Mouse (Mus musculus) neural tube, embryonic 13.5 days (tissue): ENCODE data around the gene Rundc1. TPM values are rescaled to one million over a fixed set of nuclear protein-coding genes. Genes with fewer than 3 reads are reported as not detected.
"Not testable (repeated sequence)": the region's sequence is repeated elsewhere in the genome, so short reads cannot be mapped to it uniquely, and the experiment has no call there.

ENCODE experiments used
- ATAC-seq: fragments of 200-750 bp; cut with Nextera tagmentation; 2 replicates; pipeline ENCODE4 v1.8.0; 2017; ENCODE audit warnings: low read depth, mild to moderate bottlenecking, moderate TSS enrichment, moderate library complexity
- H3K27ac ChIP-seq: fragments of 300-500 bp; sonication (generic); replicated peaks from 2 replicates; pipeline ENCODE4 v1.5.1; 2015; ENCODE audit warnings: moderate library complexity, mild to moderate bottlenecking, inconsistent platforms
- H3K27me3 ChIP-seq: fragments of 300-500 bp; sonication (generic); 2 replicates; pipeline ENCODE4 v1.6.1; 2015; ENCODE audit warnings: mild to moderate bottlenecking, inconsistent platforms
- H3K36me3 ChIP-seq: fragments of 300-500 bp; sonication (generic); 2 replicates; pipeline ENCODE4 v1.6.1; 2015; ENCODE audit warnings: mild to moderate bottlenecking, inconsistent platforms
- H3K4me1 ChIP-seq: fragments of 300-500 bp; sonication (generic); replicated peaks from 2 replicates; pipeline ENCODE4 v1.6.1; 2015; ENCODE audit warnings: inconsistent platforms
- H3K4me2 ChIP-seq: fragments of 300-500 bp; sonication (generic); 2 replicates; pipeline ENCODE4 v1.6.1; 2015; ENCODE audit warnings: inconsistent platforms, mild to moderate bottlenecking, moderate library complexity
- H3K4me3 ChIP-seq: fragments of 300-500 bp; sonication (generic); 2 replicates; pipeline ENCODE4 v1.5.1; 2015; ENCODE audit warnings: mild to moderate bottlenecking, inconsistent platforms
- H3K9ac ChIP-seq: fragments of 300-500 bp; sonication (generic); 2 replicates; pipeline ENCODE4 v1.6.1; 2015; ENCODE audit warnings: moderate library complexity, mild to moderate bottlenecking, inconsistent platforms
- H3K9me3 ChIP-seq: fragments of 300-500 bp; sonication (generic); 2 replicates; pipeline ENCODE4 v1.6.1; 2016; ENCODE audit warnings: inconsistent platforms
- WGBS: fragments of 180-500 bp; shearing (Covaris S2); methylation state at CpG from one replicate; pipeline ENCODE4 v1.1.7; 2015; 5-methylcytosine and 5-hydroxymethylcytosine counted together
- polyA plus RNA-seq: library from polyadenylated mRNA; unstranded; fragments of >200 nt; fragmentation: Nextera tagmentation; extraction: Ambion mirVana; gene quantifications from 2 replicates; pipeline ENCODE4 v1.2.1, GENCODE M21; 2015

Rundc1 gene
- polyA plus RNA-seq, 1 experiment from 2014 or later, result 25.5 TPM

DNA sequence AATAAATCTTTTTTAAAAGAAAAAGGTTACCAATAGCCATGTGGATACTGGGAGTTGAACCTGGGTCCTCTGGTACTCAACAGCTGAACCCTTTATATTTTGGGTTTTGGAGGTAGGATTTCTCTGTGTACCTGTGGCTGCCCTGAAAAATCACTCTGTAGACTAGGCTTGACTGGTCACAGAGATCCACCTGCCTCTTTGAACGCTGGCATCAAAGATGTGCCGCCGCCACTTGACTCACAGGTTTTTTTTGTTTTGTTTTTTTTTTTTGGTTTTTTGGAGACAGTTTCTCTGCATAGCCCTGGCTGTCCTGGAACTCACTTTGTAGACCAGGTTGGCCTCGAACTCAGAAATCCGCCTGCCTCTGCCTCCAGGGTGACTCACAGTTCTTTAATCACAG, 22.9 kb downstream of the Rundc1 start:
- Histone ChIP-seq H3K27ac (no peak overlapping the region), H3K4me1 (peaks cover 22% of the 10 kb centered on the region), H3K27me3 (no peaks in the 10 kb centered on the region), H3K9me3 (no peaks in the 10 kb centered on the region), H3K36me3 (peaks cover 33% of the 10 kb centered on the region), H3K4me2 (no peak overlapping the region), H3K4me3 (no peak overlapping the region), H3K9ac (no peak overlapping the region)
- no peak for ATAC-seq
- WGBS, result 89% methylated on average over 5 of the region's 5 CpGs

DNA sequence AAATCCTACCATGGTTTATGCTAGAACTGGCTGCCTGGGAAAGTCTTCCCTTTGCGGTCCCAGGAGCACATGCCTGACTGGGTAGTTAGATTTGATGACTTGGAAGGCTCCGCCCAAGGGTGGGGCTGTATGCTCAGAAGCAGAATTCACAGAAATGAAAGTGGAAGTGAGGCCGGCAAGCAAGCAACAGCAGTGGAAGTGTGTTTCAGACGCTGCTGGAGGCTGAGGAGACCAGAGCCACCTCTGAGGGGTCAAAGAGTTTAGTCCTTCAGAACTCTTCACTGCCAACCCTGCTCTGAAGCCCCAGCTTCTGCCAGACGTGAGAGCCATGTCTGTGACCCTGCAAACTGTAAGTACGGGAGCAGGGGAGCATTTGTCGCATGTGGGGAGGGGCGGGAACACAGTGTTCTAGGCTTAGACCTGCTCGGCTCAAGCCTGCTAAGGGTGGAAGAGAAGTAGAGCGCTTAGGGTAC, 23.4 kb downstream of the Rundc1 start, which contains the start of gene Ifi35:
Gene Ifi35 (plus strand): TSS at position 134 of the 473 bp plus-strand sequence.
- H3K27ac ChIP-seq, result no peak within 1 kb of the TSS
- WGBS, result 39% methylated on average over 10 of the region's 10 CpGs
- H3K9me3 ChIP-seq, result no peaks in the 10 kb centered on the region
- H3K27me3 ChIP-seq, result no peaks in the 10 kb centered on the region
- peaks cover 18% of the 10 kb centered on the region for H3K4me1 ChIP-seq
- peak within 1 kb of the TSS; percentile 8 for H3K4me3 ChIP-seq
- peaks cover 32% of the 10 kb centered on the region for H3K36me3 ChIP-seq
- H3K4me2 ChIP-seq, result peak within 1 kb of the TSS; percentile 13
- no peak within 1 kb of the TSS for H3K9ac ChIP-seq
- no peak for ATAC-seq

DNA sequence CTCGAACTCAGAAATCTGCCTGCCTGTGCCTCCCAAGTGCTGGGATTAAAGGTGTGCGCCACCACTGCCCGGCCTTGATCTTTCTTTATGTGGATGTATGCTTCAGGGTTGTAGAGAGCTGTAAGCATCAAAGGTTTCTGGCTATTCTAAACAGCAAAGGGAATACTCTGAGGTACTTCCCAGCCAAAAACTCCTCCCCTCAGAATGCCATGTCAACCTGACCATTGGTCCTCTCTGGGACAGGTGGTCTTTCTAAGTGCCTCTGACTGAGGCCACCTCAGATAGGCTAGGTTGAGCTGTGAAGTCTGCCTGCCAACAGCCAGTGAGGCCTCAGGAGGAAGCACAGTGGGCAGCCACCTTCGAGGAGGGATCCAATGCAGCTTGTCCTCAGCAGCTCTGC, 24.0 kb downstream of the Rundc1 start:
- H3K27me3 ChIP-seq, result no peaks in the 10 kb centered on the region
- ATAC-seq, result no peak
- H3K4me1 ChIP-seq, result peaks cover 12% of the 10 kb centered on the region
- H3K27ac ChIP-seq, result no peak overlapping the region
- peak overlapping the region; percentile 13 for H3K4me2 ChIP-seq
- 85% methylated on average over 4 of the region's 4 CpGs for WGBS
- no peaks in the 10 kb centered on the region for H3K9me3 ChIP-seq
- H3K9ac ChIP-seq, result no peak overlapping the region
- peaks cover 26% of the 10 kb centered on the region for H3K36me3 ChIP-seq
- H3K4me3 ChIP-seq, result no peak overlapping the region

DNA sequence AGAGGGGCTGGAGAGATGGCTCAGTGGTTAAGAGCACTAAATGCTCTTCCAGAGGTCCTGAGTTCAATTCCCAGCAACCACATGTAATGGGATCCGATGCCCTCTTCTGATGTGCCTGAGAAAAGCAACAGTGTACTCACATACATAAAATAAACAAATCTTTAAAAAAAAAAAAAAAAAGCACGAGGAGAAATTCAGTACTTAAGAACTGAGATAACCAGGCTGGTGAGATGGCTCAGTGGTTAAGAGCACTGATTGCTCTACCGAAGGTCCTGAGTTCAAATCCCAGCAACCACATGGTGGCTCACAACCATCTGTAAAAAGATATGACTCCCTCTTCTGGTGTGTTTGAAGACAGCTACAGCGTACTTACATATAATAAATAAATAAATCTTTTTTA, 24.7 kb downstream of the Rundc1 start:
- not testable (repeated sequence) for H3K27ac ChIP-seq, H3K27me3 ChIP-seq, H3K4me1 ChIP-seq, H3K9me3 ChIP-seq, ATAC-seq, H3K9ac ChIP-seq, H3K4me3 ChIP-seq, H3K4me2 ChIP-seq
- peaks cover 19% of the 10 kb centered on the region for H3K36me3 ChIP-seq
- 91% methylated on average over 4 of the region's 4 CpGs for WGBS

DNA sequence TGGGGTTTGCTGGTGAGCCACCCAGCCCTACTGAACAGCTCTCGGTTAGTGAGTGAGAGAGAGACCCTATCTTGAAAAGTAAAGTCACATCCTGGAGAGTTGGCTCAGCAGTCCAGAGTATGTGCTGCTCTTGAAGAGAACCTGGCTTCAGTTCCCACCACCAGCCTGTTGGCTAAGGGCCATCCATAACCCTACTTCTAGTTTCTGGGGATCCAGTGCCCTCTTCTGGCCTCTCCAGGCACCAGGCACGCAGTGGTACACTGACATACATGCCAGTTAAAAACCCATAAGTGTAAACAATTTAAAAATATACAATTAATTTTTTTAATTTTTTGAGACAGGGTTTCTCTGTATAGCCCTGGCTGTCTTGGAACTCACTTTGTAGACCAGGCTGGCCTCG, 25.5 kb downstream of the Rundc1 start:
- Histone ChIP-seq H3K4me3 (no peak overlapping the region), H3K9me3 (no peaks in the 10 kb centered on the region), H3K36me3 (peaks cover 12% of the 10 kb centered on the region), H3K4me1 (no peaks in the 10 kb centered on the region), H3K27me3 (no peaks in the 10 kb centered on the region), H3K9ac (no peak overlapping the region), H3K27ac (no peak overlapping the region), H3K4me2 (no peak overlapping the region)
- WGBS, result 73% methylated on average over 3 of the region's 3 CpGs
- no peak for ATAC-seq

DNA sequence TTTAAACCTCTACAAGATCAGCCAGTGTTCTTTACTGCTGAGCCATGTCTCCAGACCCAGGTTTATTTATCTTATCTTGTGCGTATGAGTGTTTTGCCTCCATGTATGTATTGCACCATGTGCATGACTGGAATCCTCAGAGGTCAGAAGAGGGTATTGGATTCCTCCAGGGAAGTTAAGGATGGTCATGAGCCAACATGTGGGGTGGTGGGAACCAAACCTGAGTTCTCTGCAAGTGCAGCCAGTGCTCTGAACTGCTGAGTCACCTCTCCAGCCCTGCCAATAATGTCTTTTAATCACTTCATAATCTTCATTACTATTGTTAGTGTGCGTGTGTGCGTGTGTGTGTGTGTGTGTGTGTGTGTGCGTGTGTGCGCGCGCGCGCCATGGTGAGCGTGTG, 26.7 kb downstream of the Rundc1 start:
- 96% methylated on average over 10 of the region's 10 CpGs for WGBS
- H3K36me3 ChIP-seq, result peaks cover 6% of the 10 kb centered on the region
- no peak overlapping the region for H3K27ac ChIP-seq
- ATAC-seq, result no peak
- no peaks in the 10 kb centered on the region for H3K9me3 ChIP-seq
- no peak overlapping the region for H3K9ac ChIP-seq
- H3K4me1 ChIP-seq, result no peaks in the 10 kb centered on the region
- no peak overlapping the region for H3K4me2 ChIP-seq
- no peaks in the 10 kb centered on the region for H3K27me3 ChIP-seq
- H3K4me3 ChIP-seq, result no peak overlapping the region

DNA sequence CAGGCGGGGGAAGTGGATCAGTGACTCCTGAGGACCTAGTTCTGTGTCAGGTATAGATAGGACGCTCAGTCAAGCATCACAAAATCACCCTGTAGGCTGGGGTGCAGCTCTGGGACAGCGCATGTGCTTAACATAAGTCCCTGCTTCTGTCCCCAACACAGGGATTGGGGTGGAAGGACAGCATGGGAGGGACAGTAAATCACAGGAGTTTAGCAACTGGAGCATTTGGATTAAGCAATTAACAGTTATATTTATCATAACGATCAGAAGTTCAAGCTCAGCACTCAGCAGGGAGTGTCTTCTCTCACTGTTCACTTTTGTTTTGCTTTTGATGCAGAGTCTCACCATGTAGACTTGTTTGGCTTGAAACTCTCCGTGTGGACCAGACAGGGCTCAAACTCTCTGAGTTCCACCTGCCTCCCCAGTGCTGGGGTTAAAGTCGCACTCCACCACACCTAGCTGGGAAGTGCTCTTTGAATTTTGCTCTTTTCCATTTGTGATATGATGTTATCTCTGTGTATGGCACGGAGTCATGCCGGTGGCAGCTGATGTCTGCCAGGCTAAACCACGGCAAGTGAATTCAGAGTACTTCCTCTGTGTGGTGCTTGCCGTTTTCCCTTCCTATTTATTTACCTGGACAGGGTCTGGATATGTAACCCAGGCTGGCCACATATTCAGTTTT, 27.3 kb downstream of the Rundc1 start:
- Histone ChIP-seq H3K27ac (no peak overlapping the region), H3K36me3 (peaks cover 9% of the 10 kb centered on the region), H3K9me3 (no peaks in the 10 kb centered on the region), H3K4me1 (no peaks in the 10 kb centered on the region), H3K27me3 (no peaks in the 10 kb centered on the region), H3K4me2 (no peak overlapping the region), H3K9ac (no peak overlapping the region), H3K4me3 (no peak overlapping the region)
- ATAC-seq, result no peak
- 74% methylated on average over 10 of the region's 10 CpGs for WGBS

DNA sequence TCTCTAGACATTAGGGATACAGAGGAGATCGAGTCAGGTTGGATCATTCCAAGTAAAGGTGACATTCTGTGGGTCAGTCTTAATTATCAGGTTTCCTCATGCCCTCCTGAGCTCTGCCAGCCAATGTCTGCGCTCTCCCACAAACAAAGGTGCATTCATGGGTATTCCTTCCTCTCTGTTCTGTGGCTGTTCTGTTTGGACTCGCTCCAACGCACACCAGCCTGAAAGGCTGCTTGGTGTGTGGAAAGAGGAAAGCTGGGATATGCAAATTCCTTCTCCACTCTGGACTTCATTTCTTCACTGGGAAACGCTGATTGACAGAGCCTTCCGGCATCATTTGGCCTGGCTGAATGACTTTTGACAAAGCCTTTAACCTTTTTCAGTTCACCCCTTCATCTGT, 29.8 kb downstream of the Rundc1 start:
- Histone ChIP-seq H3K4me2 (no peak overlapping the region), H3K27ac (peak overlapping the region; percentile 54; the same call in 1 of the 2 replicates), H3K27me3 (no peaks in the 10 kb centered on the region), H3K36me3 (peaks cover 33% of the 10 kb centered on the region), H3K4me3 (no peak overlapping the region), H3K9me3 (no peaks in the 10 kb centered on the region), H3K9ac (no peak overlapping the region), H3K4me1 (no peaks in the 10 kb centered on the region)
- no peak for ATAC-seq
- WGBS, result 53% methylated on average over 6 of the region's 6 CpGs

DNA sequence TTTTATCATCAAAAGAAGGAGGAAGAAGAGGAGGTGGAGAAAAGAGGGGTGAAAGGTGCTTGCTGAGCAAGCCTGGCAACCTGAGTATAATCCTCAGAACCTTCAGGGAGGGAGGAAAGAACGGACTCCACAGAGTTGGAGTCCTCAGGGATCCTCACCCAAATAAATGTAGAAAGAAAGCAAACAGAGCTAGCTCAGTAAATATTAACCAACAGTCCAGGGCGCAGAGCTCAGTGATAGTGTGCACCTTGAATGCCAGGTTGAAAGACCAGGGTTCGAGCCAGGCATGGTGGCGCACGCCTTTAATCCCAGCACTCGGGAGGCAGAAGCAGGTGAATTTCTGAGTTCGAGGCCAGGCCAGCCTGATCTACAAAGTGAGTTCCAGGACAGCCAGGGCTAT, 30.7 kb downstream of the Rundc1 start:
- Histone ChIP-seq H3K27ac (no peak overlapping the region), H3K4me2 (no peak overlapping the region), H3K4me3 (no peak overlapping the region), H3K36me3 (peaks cover 42% of the 10 kb centered on the region), H3K4me1 (no peaks in the 10 kb centered on the region), H3K27me3 (no peaks in the 10 kb centered on the region), H3K9me3 (no peaks in the 10 kb centered on the region), H3K9ac (no peak overlapping the region)
- 88% methylated on average over 7 of the region's 7 CpGs for WGBS
- ATAC-seq, result no peak

DNA sequence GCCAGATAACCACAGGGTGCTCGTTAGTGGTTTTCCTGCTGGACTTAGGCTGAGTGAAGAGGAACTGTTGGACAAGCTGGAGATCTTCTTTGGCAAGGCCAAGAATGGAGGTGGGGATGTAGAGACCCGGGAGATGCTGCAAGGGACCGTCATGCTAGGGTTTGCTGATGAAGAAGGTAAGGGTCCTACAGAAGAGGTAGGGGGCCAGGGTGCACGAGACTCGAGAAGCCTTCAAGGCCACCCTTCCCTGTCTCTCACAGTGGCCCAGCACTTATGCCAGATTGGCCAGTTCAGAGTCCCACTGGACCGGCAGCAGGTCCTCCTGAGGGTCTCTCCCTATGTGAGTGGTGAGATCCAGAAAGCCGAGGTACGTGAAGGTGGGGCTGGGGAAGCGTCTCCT, 32.7 kb downstream of the Rundc1 start:
- 90% methylated on average over 9 of the region's 9 CpGs for WGBS

DNA sequence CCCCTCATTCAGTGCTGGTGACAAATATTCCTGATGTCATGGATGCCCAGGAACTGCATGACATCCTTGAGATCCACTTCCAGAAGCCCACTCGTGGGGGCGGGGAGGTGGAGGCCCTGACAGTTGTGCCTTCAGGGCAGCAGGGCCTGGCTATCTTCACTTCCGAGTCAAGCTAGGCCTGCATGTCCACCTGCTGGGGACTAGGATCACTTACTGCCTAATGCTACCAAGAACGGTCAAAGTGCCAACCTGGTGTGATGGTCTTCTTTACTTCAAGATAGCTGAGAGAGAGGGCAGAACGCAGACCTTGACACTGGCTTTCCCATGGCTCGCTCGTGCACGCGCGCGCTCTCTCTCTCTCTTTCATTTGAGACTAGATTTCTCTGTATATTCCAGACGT, 33.3 kb downstream of the Rundc1 start:
- Histone ChIP-seq H3K4me1 (peaks cover 12% of the 10 kb centered on the region), H3K4me3 (no peak overlapping the region), H3K27ac (no peak overlapping the region), H3K9me3 (no peaks in the 10 kb centered on the region), H3K27me3 (no peaks in the 10 kb centered on the region), H3K36me3 (peaks cover 63% of the 10 kb centered on the region), H3K9ac (no peak overlapping the region), H3K4me2 (no peak overlapping the region)
- 82% methylated on average over 12 of the region's 12 CpGs for WGBS
- ATAC-seq, result no peak

More for the DNA sequence above, 32.7 kb downstream of the Rundc1 start:
- H3K27ac ChIP-seq, result no peak overlapping the region
- H3K36me3 ChIP-seq, result peaks cover 62% of the 10 kb centered on the region
- H3K9ac ChIP-seq, result no peak overlapping the region
- no peak overlapping the region for H3K4me3 ChIP-seq
- no peak overlapping the region for H3K4me2 ChIP-seq
- H3K27me3 ChIP-seq, result no peaks in the 10 kb centered on the region
- peaks cover 6% of the 10 kb centered on the region for H3K4me1 ChIP-seq
- no peaks in the 10 kb centered on the region for H3K9me3 ChIP-seq
- ATAC-seq, result no peak

DNA sequence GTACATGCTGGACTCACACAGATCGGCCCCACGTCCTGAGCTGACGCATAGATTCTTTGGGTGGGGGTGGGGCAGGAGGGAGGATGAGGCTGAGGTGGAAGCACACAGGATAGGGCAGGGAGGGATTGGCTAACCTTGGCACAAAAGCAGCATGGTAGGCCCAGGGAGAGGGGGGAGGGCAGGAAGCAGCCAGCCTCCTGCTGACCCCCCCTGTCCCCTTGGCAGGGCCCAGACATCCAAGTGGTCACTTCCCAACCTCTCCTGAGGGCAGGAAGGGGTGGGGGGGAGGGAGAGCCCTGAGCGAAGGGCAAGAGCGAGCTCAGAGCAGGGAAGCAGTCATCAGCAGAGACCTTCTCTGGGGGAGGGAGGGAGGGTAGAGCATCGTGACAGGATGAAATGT, 34.8 kb downstream of the Rundc1 start:
- H3K4me1 ChIP-seq, result peaks cover 27% of the 10 kb centered on the region
- H3K4me3 ChIP-seq, result no peak overlapping the region
- H3K9ac ChIP-seq, result no peak overlapping the region
- no peaks in the 10 kb centered on the region for H3K9me3 ChIP-seq
- no peak overlapping the region for H3K27ac ChIP-seq
- H3K27me3 ChIP-seq, result no peaks in the 10 kb centered on the region
- H3K4me2 ChIP-seq, result no peak overlapping the region
- 40% methylated on average over 5 of the region's 6 CpGs for WGBS
- no peak for ATAC-seq
- peaks cover 63% of the 10 kb centered on the region for H3K36me3 ChIP-seq

DNA sequence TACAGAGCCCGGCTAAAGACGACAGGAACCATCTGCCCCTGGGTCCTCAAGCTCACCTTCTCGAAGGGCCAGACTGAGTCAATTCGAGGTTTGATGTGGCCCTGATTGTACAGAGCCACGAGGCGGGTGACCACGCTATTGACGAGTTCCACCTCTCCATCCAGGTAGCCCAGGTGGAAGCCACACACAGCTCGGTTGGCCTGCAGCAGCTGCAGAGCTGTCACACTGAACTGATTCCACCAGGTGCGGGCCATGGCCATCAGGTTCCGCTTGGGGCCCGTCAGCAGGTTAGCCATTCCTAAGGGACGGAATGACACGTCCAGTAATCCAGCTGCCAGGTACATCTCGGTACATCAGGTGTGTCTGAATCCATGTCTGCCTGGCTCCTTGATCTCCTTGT, 35.4 kb downstream of the Rundc1 start:
- Histone ChIP-seq H3K9ac (no peak overlapping the region; the same call in 1 of the 2 replicates), H3K4me1 (peaks cover 31% of the 10 kb centered on the region), H3K36me3 (peaks cover 63% of the 10 kb centered on the region), H3K9me3 (no peaks in the 10 kb centered on the region), H3K4me2 (no peak overlapping the region), H3K4me3 (no peak overlapping the region), H3K27me3 (no peaks in the 10 kb centered on the region), H3K27ac (no peak overlapping the region)
- 88% methylated on average over 15 of the region's 15 CpGs for WGBS
- ATAC-seq, result no peak
